Mouse (Mus musculus): ENCODE results near the gene Akap2.

- TF ChIP-seq CTCF (IDR thresholded peaks at IDR 0.05; ENCODE audit: insufficient read depth, low read length) (no peak), POLR2A (IDR thresholded peaks at IDR 0.05; ENCODE audit: borderline replicate concordance, extremely low read depth, low read depth, low read length) (no peak)
Measured at GRCm38 (mm10) chr4:57697918-57698611, 19.4 kb upstream of the Akap2 start.
